ENCODE assay signal across 23 mouse cellular contexts in genomic region chr8:58228725-58229124, GRCm38 (mm10).
DNase-seq lines count a peak whose midpoint lies in the region; ATAC-seq and TF ChIP-seq lines count a peak whose summit lies in the region.
"Had no signal": no experiment of that assay in that cellular context is flagged by ENCODE, and none has a peak within 500 bp of the region (broad histone marks: within the 10 kb centered on the region; RNA-seq: fewer than 3 reads in every experiment).

No protein-coding gene starts in this region.

- TF ChIP-seq POLR2A in heart, adult 2 months (IDR thresholded peaks at IDR 0.05; ENCODE audit: insufficient read depth, low read depth, low read length), result no peak

- no peak for ATAC-seq in stomach, postnatal 0 days (ENCODE audit: low FRiP score, low TSS enrichment)
- ATAC-seq: forebrain, postnatal 0 days; inflammation-experienced regulatory T-cells, adult 6 months; liver, postnatal 0 days; lung, postnatal 0 days had no signal

- H3K4me1 ChIP-seq in heart, adult 2 months (ENCODE audit: control insufficient read depth, insufficient read depth, low read length), result no peaks in the 10 kb centered on the region; the same call in 1 of the 2 replicates
- no peaks in the 10 kb centered on the region for H3K4me1 ChIP-seq in heart, embryonic 10.5 days
- no peaks in the 10 kb centered on the region for H3K4me1 ChIP-seq in stomach, postnatal 0 days (replicated peaks; ENCODE audit: control insufficient read depth, insufficient read depth)
- H3K4me1 ChIP-seq: forebrain, embryonic 10.5 days; hindbrain, embryonic 13.5 days; limb, embryonic 12.5 days; midbrain, embryonic 10.5 days; neural tube, embryonic 15.5 days had no signal

- H3K9me3 ChIP-seq in heart, embryonic 10.5 days, result no peaks in the 10 kb centered on the region
- no peaks in the 10 kb centered on the region for H3K9me3 ChIP-seq in stomach, postnatal 0 days (ENCODE audit: control insufficient read depth, low read length)
- H3K9me3 ChIP-seq: forebrain, embryonic 10.5 days; G1E; hindbrain, embryonic 13.5 days; limb, embryonic 12.5 days; midbrain, embryonic 10.5 days; neural tube, embryonic 15.5 days had no signal

- H3K9ac ChIP-seq in heart, adult 2 months (ENCODE audit: low read depth, low read length), result no peak overlapping the region
- no peak overlapping the region for H3K9ac ChIP-seq in stomach, postnatal 0 days (ENCODE audit: low read length)
- H3K9ac ChIP-seq: forebrain, postnatal 0 days; hindbrain, embryonic 13.5 days; limb, embryonic 12.5 days; liver, postnatal 0 days; neural tube, embryonic 15.5 days had no signal

- no peaks in the 10 kb centered on the region for H3K27me3 ChIP-seq in heart, adult 2 months (ENCODE audit: control insufficient read depth, insufficient read depth, low read length)
- H3K27me3 ChIP-seq in heart, embryonic 10.5 days (ENCODE audit: insufficient read depth, poor library complexity, severe bottlenecking), result no peaks in the 10 kb centered on the region
- no peaks in the 10 kb centered on the region for H3K27me3 ChIP-seq in stomach, postnatal 0 days (ENCODE audit: control insufficient read depth, insufficient read depth, low read length)
- H3K27me3 ChIP-seq: CH12.LX; hindbrain, embryonic 13.5 days; limb, embryonic 12.5 days; neural tube, embryonic 15.5 days had no signal

- no peak overlapping the region for H3K4me3 ChIP-seq in heart, adult 2 months
- no peak overlapping the region for H3K4me3 ChIP-seq in heart, embryonic 10.5 days
- H3K4me3 ChIP-seq in stomach, postnatal 0 days (ENCODE audit: low read depth, low read length), result no peak overlapping the region
- H3K4me3 ChIP-seq: forebrain, embryonic 10.5 days; hindbrain, embryonic 13.5 days; limb, embryonic 12.5 days; midbrain, embryonic 10.5 days; neural tube, embryonic 15.5 days had no signal

- no peak overlapping the region for H3K4me2 ChIP-seq in stomach, postnatal 0 days (replicated peaks; ENCODE audit: low read depth)
- H3K4me2 ChIP-seq: hindbrain, embryonic 13.5 days; limb, embryonic 12.5 days; liver, embryonic 11.5 days; neural tube, embryonic 15.5 days had no signal

- 38% methylated on average over 1 of the region's 1 CpGs for WGBS in heart, adult 2 months
- WGBS in heart, embryonic 10.5 days, result 87% methylated on average over 1 of the region's 1 CpGs
- WGBS in stomach, postnatal 0 days, result 75% methylated on average over 1 of the region's 1 CpGs

- no peaks in the 10 kb centered on the region for H3K79me2 ChIP-seq in heart, adult 2 months (replicated peaks; ENCODE audit: control insufficient read depth, insufficient read depth, low read length)

- TF ChIP-seq CTCF in heart, adult 2 months (IDR thresholded peaks at IDR 0.05), result no peak
- no peak for TF ChIP-seq CTCF in stomach, postnatal 0 days (IDR thresholded peaks at IDR 0.05; ENCODE audit: low read depth)

- H3K27ac ChIP-seq in heart, adult 2 months, result peak overlapping the region; percentile 40
- no peak overlapping the region for H3K27ac ChIP-seq in heart, embryonic 10.5 days
- H3K27ac ChIP-seq in stomach, postnatal 0 days (replicated peaks), result no peak overlapping the region
- H3K27ac ChIP-seq: forebrain, embryonic 10.5 days; hindbrain, embryonic 13.5 days; limb, embryonic 12.5 days; midbrain, embryonic 10.5 days; neural tube, embryonic 15.5 days had no signal

- intact Hi-C loops in heart, adult 2 months (cut with DNase I), result no loop called here

- no peak for TF ChIP-seq EP300 in heart, adult 2 months (IDR thresholded peaks at IDR 0.05; ENCODE audit: insufficient read depth, low read depth, low read length)
- TF ChIP-seq EP300 in stomach, postnatal 0 days (optimal IDR thresholded peaks at IDR 0.05), result no peak

- no peaks in the 10 kb centered on the region for H3K36me3 ChIP-seq in heart, adult 2 months (ENCODE audit: control insufficient read depth, insufficient read depth, low read length)
- H3K36me3 ChIP-seq in heart, embryonic 10.5 days, result no peaks in the 10 kb centered on the region
- H3K36me3 ChIP-seq in stomach, postnatal 0 days (ENCODE audit: control insufficient read depth, insufficient read depth, low read length), result no peaks in the 10 kb centered on the region
- H3K36me3 ChIP-seq: forebrain, embryonic 10.5 days; G1E; hindbrain, embryonic 13.5 days; limb, embryonic 12.5 days; midbrain, embryonic 10.5 days; neural tube, embryonic 15.5 days had no signal

- peak in 1 of 2 experiments; percentile 39 for DNase-seq in heart, adult 2 months
- DNase-seq in heart, embryonic 10.5 days (ENCODE audit: low spot score), result no peak
- DNase-seq in cerebellum, adult 9-10 months, result peak; percentile 19
- peak; percentile 4 to 20 for DNase-seq in cerebellum, postnatal 36 days
- no peak for DNase-seq in adrenal gland, postnatal 4 days (ENCODE audit: low spot score in 2 of 2)
- DNase-seq in frontal cortex, adult 2 months (ENCODE audit: extremely low spot score in 1 of 2, low spot score in 1 of 2), result no peak
- DNase-seq in stomach, postnatal 0 days (ENCODE audit: low spot score), result no peak
- DNase-seq: adrenal gland, adult 2 months; B cell, adult 2 months; forebrain, postnatal 0 days; kidney, adult 18-20 months; kidney, postnatal 4 days; liver, postnatal 0 days had no signal

Comparison
In these comparisons a context has a peak if more than half of its experiments do, and no peak if none do; other contexts are left out.
1. DNase-seq: peak in cerebellum, adult 9-10 months (single experiment) and cerebellum, postnatal 36 days (2 of 2); none in heart, embryonic 10.5 days (single experiment), adrenal gland, postnatal 4 days (0 of 2), frontal cortex, adult 2 months (0 of 2) and stomach, postnatal 0 days (single experiment).